Mouse (Mus musculus) thymus, adult 2 months (tissue): ENCODE measurements around the gene Map2.

Experiments
- CTCF ChIP-seq: fragments of 200-500 bp; IDR thresholded peaks from 2 replicates; pipeline ENCODE4 v1.5.1; 2012; ENCODE audit warnings: mild to moderate bottlenecking, control low read depth, low read length, moderate library complexity, borderline replicate concordance; ENCODE audit not compliant: control insufficient read depth, poor library complexity, insufficient read depth; ENCODE audit errors: extremely low read depth
- POLR2A ChIP-seq: fragments of 200-500 bp; IDR thresholded peaks from 2 replicates; pipeline ENCODE4 v1.6.1; 2012; ENCODE audit warnings: mild to moderate bottlenecking, low read length, control low read depth, moderate library complexity; ENCODE audit not compliant: control insufficient read depth, poor library complexity, insufficient read depth; ENCODE audit errors: extremely low read depth

DNA sequence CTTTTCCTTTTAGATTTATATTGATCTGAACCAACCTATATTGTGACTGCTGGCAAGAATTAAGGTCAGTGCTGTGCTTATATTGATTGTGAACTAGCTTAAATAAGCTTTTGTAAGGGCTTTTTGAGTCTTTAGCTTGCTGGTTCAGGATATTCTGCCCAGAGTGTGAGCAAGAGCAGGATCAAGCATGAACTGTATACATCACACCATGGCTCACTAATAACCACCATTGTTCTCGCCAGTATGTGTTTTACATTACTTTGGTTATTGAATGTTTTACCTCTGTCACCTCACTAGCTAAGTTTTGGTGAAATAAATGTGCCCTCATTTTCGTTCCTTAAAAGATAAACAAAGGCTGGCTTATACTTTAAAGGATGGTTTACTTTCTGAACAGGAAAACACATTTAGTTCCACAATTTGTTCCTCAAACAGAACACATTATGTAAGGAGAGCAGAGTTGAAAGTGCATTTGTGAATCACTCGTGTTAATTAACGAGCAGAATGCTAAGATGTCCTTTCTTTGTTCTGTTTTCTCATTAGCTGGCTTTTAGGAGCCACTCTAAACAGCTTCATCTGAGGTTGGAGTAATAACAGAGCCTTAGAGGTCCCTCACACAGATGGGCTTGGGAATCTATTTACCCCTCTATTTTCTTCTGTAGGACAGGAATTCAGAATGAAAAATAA is 76.7 kb downstream of the Map2 start:
- TF ChIP-seq POLR2A, result no peak
- TF ChIP-seq CTCF, result no peak
